Mouse (Mus musculus): ENCODE measurements around the gene Zim1.

Gene Zim1

GRCm38 (mm10) chr7:6651221-6651620 is 45.0 kb downstream of the Zim1 start:
- no peak for DNase-seq (ENCODE audit: low spot score in 2 of 2)

GRCm38 (mm10) chr7:6650526-6650925 is 45.7 kb downstream of the Zim1 start:
- no peak for DNase-seq (ENCODE audit: low spot score in 2 of 2)

GRCm38 (mm10) chr7:6645821-6646220 is 50.4 kb downstream of the Zim1 start:
- no peak for DNase-seq (ENCODE audit: low spot score in 2 of 2)

- no peak for DNase-seq (ENCODE audit: low spot score in 2 of 2)
Measured at GRCm38 (mm10) chr7:6638076-6638475, 58.2 kb downstream of the Zim1 start.

- DNase-seq (ENCODE audit: low spot score in 2 of 2): no peak
Measured at GRCm38 (mm10) chr7:6636741-6637140, 59.5 kb downstream of the Zim1 start.

- no peak for DNase-seq (ENCODE audit: low spot score in 2 of 2)
Measured at GRCm38 (mm10) chr7:6635831-6636230, 60.4 kb downstream of the Zim1 start.
